Mouse (Mus musculus) spleen, embryonic (tissue): Measurements from ENCODE around the gene Myadml2.

Experiments used
- CTCF ChIA-PET: fragments of 350-600 bp; sonication (Branson Sonifier 250); formaldehyde crosslinking; loops from one replicate; lab custom pipeline; 2022; lab: Charles Lee

The Myadml2 gene

DNA sequence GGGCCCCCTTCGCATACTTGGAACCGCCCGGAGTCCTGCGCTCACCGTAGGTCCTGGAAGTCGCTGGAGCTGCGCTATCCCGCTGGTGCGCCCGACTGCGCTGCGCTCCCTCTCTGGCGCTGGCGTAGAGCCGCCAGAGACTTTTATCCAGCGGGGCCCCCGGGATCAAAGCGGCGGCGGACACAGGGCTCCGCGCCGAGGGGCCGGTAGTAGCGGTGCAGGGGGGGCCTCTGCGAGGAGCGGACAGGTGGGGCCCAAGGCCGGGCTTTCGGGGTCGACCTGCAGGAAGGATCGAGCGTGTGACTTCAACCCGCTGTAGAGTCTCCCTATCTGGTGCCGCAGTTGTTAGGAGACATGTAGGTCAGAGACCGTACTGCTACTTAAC is 13.1 kb upstream of the Myadml2 start, which contains the start of gene Notum:
Notum (minus strand) TSS at position 100 of the 385 bp plus-strand sequence.
- CTCF ChIA-PET, result no interaction called here

DNA sequence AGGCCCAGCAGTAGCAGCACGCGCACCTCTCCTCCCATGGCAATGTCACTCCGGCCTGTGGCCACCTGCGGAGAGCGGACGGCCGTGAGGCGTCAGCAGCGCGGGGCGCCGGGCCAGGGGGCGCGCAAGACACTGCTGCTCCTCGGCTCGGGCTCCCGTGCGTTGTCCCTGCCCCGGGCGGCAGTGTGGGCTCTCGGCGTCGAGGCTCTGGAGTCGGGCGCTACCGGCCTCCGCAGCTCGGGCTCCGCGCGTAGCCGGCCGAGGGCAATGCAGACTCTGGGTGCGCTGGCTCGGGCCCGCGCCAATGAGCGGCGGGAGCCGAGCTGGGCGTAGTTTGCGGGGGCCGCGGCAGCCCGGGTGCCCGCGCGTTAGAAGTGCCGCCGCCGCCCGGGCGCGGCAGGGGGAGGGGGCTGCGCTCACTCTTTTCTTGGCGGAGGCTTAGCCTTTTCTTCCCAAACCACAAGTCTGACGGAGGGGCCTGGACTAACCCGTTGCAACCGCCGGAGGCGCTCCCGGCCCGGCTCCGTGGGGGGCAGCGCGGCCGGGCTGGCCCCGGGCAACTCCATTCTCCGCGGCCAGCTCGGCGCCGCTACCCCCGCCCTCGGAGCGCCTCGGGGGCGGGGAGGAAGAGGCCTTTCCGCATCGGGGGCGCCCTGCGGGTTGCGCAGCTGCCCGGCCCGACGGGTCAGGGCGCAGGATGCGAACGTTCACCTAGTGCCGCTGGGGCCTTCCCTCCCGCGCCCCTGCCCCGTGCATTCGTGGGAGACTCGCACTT is 12.5 kb upstream of the Myadml2 start:
- CTCF ChIA-PET, result interaction anchor here (1.0 kb wide), 1 partner anchor 14 kb away, joined by 4 read pairs; no protein-coding TSS in a partner anchor

DNA sequence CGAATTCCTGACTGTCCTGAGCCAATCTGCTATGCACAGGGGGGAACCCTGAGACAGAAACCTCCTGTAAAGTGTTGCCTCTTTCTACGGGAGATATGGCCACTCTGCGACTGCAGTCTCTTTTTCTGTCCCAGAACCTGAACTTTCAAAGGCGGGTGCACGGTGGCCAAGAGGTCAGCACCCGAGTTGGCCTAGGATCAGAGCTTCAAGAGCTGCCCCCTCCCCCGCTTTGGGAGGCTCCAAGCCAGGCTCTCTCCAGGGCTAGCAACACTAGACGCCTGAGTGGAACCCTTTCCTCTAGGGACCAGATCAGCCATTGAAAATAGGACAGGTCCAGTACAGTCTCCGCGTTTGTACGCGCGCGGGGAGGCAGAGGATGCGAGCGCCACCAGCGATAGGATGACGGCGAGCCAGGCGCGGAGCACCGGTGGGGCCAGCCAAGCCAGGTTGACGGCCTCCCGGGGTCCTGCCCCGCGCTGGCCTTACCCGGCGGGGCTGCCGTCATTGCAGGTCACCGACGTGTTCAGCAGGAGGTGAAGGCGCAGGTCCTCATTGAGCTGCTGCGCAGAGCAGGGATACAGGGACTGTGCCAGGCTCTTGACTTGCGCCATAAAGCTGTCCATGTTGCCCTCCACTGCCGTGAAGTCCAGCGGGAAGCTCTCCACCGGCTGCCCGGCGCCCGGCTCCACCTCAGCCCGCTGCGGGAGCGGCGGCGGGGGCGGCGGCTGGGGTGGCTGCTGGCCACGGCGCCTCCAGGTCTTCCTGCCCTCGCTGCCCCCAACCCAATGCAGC is 11.7 kb upstream of the Myadml2 start:
- CTCF ChIA-PET, result interaction anchor here (0.6 to 1.5 kb wide), 4 partner anchors 15 to 68 kb away, joined by 3 to 4 read pairs (median 4); no protein-coding TSS in a partner anchor

DNA sequence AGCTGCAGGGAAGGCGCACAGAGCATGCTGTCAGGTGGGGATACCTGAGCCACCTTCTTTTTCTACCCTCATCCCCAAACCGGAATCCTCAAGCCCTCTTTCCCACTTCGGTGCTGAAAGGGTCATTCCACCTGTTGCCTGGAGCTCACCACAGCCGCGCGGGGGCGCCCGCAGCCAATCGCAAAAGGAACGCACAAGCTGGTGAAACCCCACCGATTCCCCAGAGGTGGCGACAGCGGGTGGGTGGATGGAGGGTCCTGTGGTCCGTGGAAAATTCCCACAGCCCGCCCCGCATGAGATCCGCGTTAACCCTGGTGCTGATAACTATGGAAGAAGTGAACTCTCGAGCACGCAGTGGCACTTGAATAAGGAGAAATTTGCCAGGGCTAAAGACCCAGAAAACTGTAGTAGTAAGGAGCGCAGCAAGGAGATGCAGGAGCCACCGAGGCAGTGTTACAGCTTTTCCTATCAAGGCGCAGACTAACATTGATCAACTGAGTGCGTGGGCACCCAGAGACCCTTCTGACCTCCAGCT is 11.0 kb upstream of the Myadml2 start:
- CTCF ChIA-PET, result interaction anchor here (0.6 to 1.5 kb wide), 3 partner anchors 20 to 69 kb away, joined by 3 to 4 read pairs (median 3); no protein-coding TSS in a partner anchor

DNA sequence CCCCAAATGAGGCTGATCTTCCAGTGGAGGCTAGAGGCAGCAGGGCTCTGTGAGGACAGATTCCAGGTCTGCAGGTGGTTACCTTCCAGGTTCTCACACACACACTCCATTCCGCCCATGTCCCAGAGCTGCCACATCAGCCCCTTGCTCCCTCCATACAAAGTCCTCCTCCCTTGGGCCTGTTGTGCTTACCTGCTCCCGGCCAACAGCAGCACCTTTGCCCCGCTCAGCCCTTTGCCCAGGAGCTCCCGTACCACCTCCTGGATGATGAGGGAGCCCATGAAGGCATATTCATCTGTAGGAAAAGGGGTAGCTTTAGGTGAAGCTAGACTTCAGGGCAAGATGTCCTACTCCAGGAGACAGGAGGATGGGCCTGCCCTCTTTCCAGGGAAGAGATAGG is 9.3 kb upstream of the Myadml2 start:
- CTCF ChIA-PET, result no interaction called here

DNA sequence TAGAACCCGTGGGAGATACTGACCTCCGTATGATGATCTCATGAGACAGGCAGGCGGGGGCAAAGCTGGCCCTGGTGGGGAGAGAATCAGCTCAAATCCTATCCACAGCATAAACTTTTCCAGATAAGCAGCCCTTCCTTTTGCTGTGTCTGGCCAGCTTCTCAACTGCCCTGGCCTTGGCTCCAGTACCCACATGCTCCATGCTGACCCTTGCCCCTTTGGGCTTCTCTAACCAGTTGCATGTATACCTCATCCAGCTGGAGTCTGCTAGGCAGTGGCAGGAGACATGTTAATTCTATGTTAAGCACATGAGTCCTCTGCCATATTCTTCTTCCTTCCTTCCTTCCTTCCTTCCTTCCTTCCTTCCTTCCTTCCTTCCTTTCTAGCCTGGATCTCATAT is 6.8 kb upstream of the Myadml2 start:
- CTCF ChIA-PET, result no interaction called here

DNA sequence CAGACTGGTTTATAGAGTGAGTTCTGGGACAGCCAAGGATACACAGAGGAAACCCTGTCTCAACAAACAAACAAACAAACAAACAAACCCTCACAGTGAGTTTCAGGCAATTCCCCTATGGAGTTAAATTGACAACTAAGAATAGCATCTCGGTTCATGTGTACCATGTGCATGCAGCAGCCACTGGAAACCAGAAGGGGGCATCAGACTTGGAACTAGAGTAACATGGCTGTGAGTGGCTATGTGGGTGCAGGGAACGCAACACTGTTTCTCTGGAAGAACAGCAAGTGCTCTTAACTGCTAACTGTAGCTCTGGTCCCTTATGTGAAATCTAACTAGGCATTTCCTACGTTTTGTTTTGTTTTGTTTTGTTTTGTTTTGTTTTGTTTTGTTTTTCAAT is 3.9 kb upstream of the Myadml2 start:
- CTCF ChIA-PET, result no interaction called here

DNA sequence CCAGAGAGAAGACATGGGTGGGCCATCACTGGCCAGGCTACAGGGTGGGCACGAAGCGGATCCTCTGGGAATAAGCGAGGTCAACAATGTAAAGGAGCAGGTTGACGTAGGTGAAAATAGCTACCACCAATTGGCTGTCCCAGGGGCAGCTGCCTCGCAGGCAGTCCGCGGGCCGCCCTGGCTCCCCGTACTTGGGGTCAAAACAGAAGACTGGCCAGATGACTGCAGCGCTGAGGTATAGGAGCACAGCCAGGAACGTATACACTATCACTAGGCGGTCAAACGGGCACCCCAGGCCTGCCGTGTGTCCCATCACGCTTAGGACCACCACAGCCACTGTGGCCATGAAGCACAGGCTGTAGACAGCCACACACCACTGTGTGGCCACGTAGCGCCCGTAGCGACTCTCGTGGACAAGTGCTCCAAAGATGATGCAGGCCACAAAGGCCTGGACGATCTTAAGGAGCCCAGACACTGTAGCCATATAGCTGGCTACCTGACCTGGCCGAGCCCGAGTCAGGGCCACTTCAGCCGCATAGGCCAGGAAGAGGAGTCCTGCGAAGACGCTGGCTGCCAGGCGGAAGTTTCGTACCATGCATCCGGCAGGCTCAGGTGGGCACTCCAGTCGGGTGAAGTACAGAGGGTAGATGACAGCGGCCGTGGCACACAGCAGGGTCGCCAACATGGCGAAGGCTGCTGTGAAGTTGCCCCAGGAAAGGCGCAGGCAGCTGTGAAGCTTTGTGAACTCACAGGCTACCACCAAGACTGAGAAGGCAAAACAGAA is 719 bp downstream of the Myadml2 start:
- CTCF ChIA-PET, result no interaction called here

DNA sequence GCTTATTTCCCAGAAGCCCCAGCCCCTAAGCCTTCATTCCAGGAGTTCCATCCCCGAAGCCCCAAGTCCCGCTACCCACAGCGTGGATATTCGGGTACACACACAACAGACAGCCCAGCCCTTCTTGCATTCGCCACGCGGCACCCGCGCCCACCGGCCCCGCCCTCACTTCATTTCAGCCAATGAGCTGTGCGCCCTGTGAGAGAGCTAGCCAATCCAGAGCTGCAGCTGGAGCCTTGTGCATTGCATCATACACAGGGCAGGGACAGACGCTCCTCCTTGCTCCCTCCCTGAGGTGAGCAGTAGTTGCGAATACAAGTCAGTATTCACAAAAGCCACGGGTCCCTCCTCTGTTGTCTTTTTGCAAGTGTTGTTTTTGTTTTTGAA is 4.4 kb downstream of the Myadml2 start, which contains the start of gene Pycr1:
Pycr1 (minus strand) TSS at position 169 of the 387 bp plus-strand sequence.
- CTCF ChIA-PET, result interaction anchor here (0.9 kb wide), 1 partner anchor 22 kb away, joined by 3 read pairs; no protein-coding TSS in a partner anchor

DNA sequence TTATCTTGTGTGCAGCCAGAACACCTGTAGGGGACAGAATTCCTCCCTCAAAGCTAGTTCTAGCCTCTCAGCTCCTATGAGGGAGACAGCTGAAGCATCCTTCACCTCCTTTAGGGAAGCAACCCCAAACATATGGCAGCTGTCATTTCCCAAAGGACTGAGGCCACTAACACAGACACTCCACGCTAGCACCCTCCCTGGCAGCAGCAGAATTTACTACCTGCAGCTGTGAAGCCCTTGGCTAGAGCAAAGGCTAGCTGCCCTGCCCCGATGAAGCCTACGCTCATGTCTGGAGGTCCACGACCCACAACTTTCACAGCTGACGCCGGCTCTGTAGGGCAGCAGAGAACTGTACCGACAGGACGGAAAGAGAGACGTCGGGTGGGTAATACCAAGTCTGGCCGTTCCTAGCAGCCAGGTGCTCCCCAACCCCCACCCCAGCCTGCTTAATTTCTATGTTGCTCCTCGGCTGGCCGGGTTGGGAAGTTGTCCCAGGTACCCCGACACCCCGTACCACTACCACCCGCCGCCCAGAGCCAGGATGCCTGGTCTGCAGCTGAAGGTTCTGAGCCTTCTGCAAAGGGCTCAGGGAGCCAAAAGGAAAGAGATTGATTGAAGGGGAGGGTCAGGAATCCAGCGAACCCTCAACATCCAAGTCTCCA is 4.9 kb downstream of the Myadml2 start:
- CTCF ChIA-PET, result interaction anchor here (0.9 kb wide), 1 partner anchor 22 kb away, joined by 3 read pairs; no protein-coding TSS in a partner anchor

DNA sequence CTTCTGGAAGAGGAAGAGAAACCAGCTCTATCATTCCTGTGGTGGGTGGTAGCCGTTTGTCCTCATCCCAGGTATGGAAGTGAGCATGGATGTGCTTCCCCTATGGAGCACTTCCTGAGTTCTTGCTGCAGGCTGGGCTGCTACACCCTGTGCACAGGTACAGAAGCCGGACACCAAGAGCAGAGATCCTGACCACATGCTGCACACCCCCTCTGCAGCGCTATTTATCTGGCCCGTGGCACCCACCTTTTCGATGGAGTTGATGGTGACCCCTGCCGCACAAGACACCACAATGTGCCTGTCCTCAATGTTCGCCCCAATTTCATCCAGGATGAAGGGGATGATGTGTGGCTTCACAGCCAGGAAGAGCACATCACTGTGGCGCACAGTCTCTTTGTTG is 6.1 kb downstream of the Myadml2 start:
- CTCF ChIA-PET, result no interaction called here

DNA sequence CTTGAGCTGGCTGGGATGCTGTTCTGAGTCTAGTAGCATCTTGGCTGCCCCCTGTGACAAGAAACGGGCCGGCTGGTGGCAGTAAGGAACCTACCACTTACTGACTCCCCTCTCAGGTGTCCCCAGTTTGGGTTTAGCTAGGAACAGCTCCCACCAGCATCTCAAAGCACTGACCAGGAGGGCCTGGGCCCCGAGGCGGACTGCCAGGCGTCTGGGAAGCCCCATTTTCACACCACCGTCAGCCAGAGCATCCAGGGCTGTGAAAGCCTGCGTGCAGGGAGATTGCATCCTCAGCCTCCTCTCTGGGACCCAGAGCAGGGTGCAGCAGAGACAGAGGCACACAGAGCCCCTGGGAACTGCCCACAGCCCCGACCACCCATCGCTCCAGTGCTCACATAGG is 6.7 kb downstream of the Myadml2 start:
- CTCF ChIA-PET, result no interaction called here

DNA sequence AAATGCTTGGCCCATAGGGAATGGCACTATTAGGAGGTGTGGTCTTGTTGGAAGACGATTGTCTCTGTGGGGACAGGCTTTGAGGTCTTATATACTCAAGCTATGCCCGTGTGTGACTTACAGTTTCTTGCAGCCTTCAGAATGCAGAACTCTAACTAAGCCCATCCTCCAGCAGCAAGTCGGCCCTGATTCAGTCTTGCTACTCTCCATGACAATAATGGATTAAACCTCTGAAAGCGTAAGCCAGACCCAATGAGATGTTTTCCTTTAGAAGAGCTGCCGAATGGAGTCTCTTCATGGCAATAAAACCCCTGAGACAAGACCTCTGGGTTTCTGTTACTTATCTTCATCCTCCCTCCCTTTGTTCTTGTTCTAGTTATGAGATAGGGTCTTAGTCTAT is 13.1 kb downstream of the Myadml2 start:
- CTCF ChIA-PET, result no interaction called here

DNA sequence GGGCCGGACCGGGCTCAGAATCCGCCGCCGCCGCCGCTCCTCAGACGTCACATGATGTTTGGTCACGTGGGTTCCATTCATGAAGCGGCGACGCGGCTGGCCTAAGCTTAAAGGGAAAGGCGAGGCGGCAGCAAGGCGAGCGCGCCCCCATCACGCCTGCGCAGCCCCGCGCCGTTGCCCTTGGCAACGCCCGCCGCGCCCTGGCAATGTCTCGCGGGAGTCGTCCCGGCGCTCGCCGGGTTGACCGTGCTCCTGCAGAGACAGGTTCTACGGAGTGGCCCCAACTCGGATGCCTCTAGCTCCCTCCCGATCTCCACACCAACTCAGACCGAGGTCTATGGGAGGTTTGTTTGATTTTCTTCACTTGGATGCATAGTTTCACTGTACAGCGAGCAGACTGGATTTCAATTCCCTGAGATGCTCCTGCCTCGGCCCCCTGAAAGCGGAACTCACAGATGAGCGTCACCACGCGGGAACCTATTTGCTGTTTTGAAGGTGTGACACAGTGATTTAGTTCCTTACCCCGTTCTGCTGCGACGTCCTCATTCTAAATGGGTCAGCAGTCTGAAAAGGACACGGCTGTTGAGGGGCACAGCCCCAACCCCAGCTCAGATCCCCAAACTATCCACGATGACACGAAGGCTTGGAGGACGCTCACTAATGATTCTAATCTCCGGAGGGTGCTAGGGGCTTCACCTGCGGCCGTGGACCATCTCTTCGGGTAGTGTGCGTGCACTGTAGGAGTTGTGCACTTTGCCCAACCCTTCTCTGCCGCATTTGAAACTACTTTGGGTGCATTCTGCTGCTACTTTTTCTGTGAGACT is 14.2 kb downstream of the Myadml2 start, which contains the start of gene Mafg:
Mafg (minus strand) TSS at position 81 of the 824 bp plus-strand sequence.
- CTCF ChIA-PET, result interaction anchor here (0.6 kb wide), 1 partner anchor 36 kb away, joined by 3 read pairs; the partner anchor contains the start of genes Alyref and Anapc11

DNA sequence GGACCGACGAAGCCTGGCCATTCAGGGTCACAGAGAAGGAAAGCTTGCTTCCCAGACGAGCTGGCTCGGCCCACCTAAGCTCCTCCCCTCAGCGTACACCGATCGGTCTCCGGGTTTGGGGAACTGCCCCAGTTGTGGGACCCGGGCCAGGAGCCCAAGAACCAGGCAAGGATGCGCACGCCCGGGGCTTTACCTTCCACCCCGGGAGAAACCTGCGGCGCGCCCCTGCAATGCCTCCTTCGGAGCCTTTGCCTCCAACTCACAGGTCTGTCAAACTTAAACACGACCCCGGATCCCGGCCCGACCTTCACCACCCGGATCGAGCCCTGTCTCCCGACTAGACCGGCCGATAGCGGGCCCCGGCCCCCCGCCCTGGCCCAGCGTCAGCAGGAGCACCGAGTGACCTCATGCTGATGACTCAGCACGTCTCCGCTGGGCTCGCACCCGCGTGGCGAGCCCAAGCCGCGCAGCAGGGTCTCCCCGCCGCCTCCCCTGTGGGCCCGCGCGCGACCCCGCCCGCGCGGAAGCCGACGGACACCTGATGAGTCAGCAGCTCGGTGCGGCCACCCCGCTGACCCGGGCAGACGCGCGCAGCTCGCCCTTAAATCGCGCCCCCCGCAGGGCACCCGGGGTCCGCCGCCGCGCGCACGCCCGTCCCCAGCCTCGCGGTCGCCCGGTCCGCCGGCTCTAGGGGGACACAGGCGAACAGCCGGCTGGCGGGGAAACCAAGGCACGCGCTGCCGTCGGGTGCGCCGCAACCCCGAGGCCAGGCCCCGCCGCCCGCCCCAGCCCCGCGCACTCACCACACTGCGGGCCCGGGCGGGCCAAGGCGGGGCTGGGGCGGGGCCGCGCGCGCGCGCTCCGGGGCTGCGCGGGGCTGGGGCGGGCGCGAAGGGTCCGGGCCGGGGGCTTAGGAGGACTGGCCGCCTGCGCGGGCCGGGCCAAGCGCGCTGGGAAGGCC is 15.1 kb downstream of the Myadml2 start:
- CTCF ChIA-PET, result no interaction called here

DNA sequence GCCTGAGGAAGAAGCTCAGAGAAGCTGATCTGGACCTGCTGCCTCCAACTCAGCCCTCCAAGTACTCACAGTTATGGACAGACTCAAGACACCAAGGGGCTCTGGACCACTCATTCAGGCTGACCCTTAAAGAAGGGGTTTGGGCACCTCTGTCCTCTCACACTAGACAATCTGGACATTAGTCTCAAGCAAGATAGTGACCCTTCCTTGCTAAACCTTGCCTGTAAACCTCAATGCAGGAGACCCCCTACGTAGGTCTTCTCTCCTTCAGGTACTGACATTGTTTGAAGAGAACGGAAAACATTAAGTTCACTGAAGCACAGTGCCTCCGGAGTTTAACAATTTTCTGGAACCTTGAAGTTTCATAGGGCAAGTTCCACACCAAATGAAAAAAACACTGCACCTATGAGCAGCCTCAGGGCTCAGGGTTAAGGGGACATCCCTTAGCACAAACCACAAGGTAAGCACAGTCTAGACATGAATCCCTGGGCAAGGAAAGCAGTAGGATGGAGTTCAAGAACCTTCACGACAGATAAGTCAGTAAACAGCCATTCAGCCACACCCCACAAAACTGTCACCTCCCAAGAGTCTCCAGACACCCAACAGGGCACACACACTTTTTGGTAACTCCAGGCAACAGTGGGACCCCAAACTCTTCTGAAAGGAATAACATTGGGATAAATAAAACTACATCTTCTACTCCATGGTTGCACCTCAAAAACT is 16.1 kb downstream of the Myadml2 start:
- CTCF ChIA-PET, result no interaction called here

DNA sequence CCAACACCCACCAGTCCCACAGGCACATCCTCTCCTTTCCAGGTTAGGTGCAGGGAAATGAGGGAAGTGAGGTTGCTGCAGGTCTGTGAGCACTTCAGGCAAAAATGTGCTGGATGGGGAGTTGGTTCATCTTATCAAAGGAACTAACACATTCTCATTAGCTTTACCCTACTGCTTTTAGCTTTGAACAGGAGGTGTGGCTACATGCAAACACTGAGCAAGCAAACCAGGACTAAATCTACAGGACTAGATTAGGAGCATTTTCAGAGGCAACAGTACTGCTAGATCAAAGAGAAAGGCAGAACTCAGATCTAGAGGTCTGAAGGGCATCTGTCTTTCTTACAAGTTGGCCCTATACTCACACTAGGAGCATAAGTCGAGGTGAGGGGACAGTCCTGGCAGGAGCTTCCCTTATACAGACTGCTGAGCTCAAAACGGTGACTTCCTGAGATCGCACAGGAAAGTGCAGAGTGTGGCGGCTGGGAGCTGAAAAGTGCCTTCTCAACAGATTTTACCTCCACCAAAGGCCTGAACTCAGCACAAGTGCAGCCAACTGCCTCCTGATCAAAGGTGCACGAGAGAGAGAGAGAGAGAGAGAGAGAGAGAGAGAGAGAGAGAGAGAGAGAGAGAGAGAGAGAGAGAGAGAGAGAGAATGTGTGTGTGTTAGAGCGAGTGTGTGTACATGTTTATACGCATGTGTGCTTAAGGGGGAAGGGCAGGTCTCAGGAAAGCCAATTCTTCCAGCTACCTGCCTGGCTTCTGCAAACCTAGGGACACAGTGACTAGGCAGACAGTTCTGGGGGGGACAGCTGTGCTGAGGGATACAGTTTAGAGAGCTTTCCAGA is 16.9 kb downstream of the Myadml2 start:
- CTCF ChIA-PET, result interaction anchor here (0.7 kb wide), 1 partner anchor 323 kb away, joined by 3 read pairs; no protein-coding TSS in a partner anchor
